Mouse (Mus musculus): ENCODE data around the gene AI467606. TPM values are rescaled to one million over a fixed set of nuclear protein-coding genes. Genes with fewer than 3 reads are reported as not detected.

The AI467606 gene
- 135 and 221 TPM in 2 replicates for polyA plus RNA-seq (2012; rRNA removed)

GRCm38 (mm10) chr7:127091114-127091896, at the start of gene AI467606:
Gene AI467606 (plus strand): TSS chr7:127091359.
- WGBS: 3% methylated on average over 16 of the region's 16 CpGs
- peak within 1 kb of the TSS; percentile 83 for H3K4me3 ChIP-seq (ENCODE audit: extremely low read depth, insufficient read depth, insufficient read length)
- H3K4me1 ChIP-seq (ENCODE audit: control insufficient read depth, insufficient read depth, insufficient read length): peaks cover 18% of the 10 kb centered on the region
- H3K36me3 ChIP-seq (ENCODE audit: control insufficient read depth, insufficient read depth, low read length): peaks cover 17% of the 10 kb centered on the region
- peak within 1 kb of the TSS; percentile 99 for H3K27ac ChIP-seq (ENCODE audit: insufficient read depth, low read length)
- peak; percentile 95 to 99 for DNase-seq (ENCODE audit: low read depth in 1 of 2, low spot score in 2 of 2)
- H3K27me3 ChIP-seq (ENCODE audit: control insufficient read depth, insufficient read depth, low read length): no peaks in the 10 kb centered on the region
- TF ChIP-seq POLR2A (IDR thresholded peaks at IDR 0.05; ENCODE audit: low read depth, low read length) (peak; percentile 94), CTCF (IDR thresholded peaks at IDR 0.05; ENCODE audit: extremely low read depth, insufficient read depth, insufficient read length, insufficient replicate concordance) (no peak)

GRCm38 (mm10) chr7:127041851-127042672, 49.1 kb upstream of the AI467606 start, which contains the start of gene Kif22:
Gene Kif22 (minus strand): TSS chr7:127042471.
- H3K4me1 ChIP-seq (ENCODE audit: control insufficient read depth, insufficient read depth, insufficient read length): peaks cover 8% of the 10 kb centered on the region; the same call in 1 of the 2 replicates
- peak within 1 kb of the TSS; percentile 89 for H3K4me3 ChIP-seq (ENCODE audit: extremely low read depth, insufficient read depth, insufficient read length)
- H3K36me3 ChIP-seq (ENCODE audit: control insufficient read depth, insufficient read depth, low read length): no peaks in the 10 kb centered on the region
- DNase-seq (ENCODE audit: low read depth in 1 of 2, low spot score in 2 of 2): peak; percentile 69 to 87
- peak within 1 kb of the TSS; percentile 13; the same call in 1 of the 2 replicates for H3K27ac ChIP-seq (ENCODE audit: insufficient read depth, low read length)
- no peak for TF ChIP-seq CTCF (IDR thresholded peaks at IDR 0.05; ENCODE audit: extremely low read depth, insufficient read depth, insufficient read length, insufficient replicate concordance)
- TF ChIP-seq POLR2A (IDR thresholded peaks at IDR 0.05; ENCODE audit: low read depth, low read length): no peak
- no peaks in the 10 kb centered on the region for H3K27me3 ChIP-seq (ENCODE audit: control insufficient read depth, insufficient read depth, low read length)
- WGBS: under 1% methylated on average over 53 of the region's 53 CpGs

- no peaks in the 10 kb centered on the region for H3K4me1 ChIP-seq (ENCODE audit: control insufficient read depth, insufficient read depth, insufficient read length)
- H3K27ac ChIP-seq (ENCODE audit: insufficient read depth, low read length): no peak overlapping the region
- DNase-seq (ENCODE audit: low read depth in 1 of 2, low spot score in 2 of 2): no peak
- WGBS: 81% methylated on average over 5 of the region's 5 CpGs
- TF ChIP-seq CTCF (IDR thresholded peaks at IDR 0.05; ENCODE audit: extremely low read depth, insufficient read depth, insufficient read length, insufficient replicate concordance): 0 out of 2 replicates have a peak, but pooled peaks have one; percentile 3
- no peak for TF ChIP-seq POLR2A (IDR thresholded peaks at IDR 0.05; ENCODE audit: low read depth, low read length)
- H3K27me3 ChIP-seq (ENCODE audit: control insufficient read depth, insufficient read depth, low read length): no peaks in the 10 kb centered on the region
- no peak overlapping the region for H3K4me3 ChIP-seq (ENCODE audit: extremely low read depth, insufficient read depth, insufficient read length)
- no peaks in the 10 kb centered on the region for H3K36me3 ChIP-seq (ENCODE audit: control insufficient read depth, insufficient read depth, low read length)
Measured at GRCm38 (mm10) chr7:127055026-127055585, 36.1 kb upstream of the AI467606 start.

- TF ChIP-seq CTCF (IDR thresholded peaks at IDR 0.05; ENCODE audit: extremely low read depth, insufficient read depth, insufficient read length, insufficient replicate concordance) (no peak), POLR2A (IDR thresholded peaks at IDR 0.05; ENCODE audit: low read depth, low read length) (no peak)
- Histone ChIP-seq H3K4me3 (ENCODE audit: extremely low read depth, insufficient read depth, insufficient read length) (no peak overlapping the region), H3K36me3 (ENCODE audit: control insufficient read depth, insufficient read depth, low read length) (no peaks in the 10 kb centered on the region), H3K4me1 (ENCODE audit: control insufficient read depth, insufficient read depth, insufficient read length) (no peaks in the 10 kb centered on the region), H3K27me3 (ENCODE audit: control insufficient read depth, insufficient read depth, low read length) (no peaks in the 10 kb centered on the region), H3K27ac (ENCODE audit: insufficient read depth, low read length) (no peak overlapping the region)
- no peak for DNase-seq (ENCODE audit: low read depth in 1 of 2, low spot score in 2 of 2)
- 78% methylated on average over 6 of the region's 6 CpGs for WGBS
Measured at GRCm38 (mm10) chr7:127065538-127065937, 25.6 kb upstream of the AI467606 start.

GRCm38 (mm10) chr7:127066317-127066716, 24.8 kb upstream of the AI467606 start:
- no peaks in the 10 kb centered on the region for H3K4me1 ChIP-seq (ENCODE audit: control insufficient read depth, insufficient read depth, insufficient read length)
- TF ChIP-seq CTCF (IDR thresholded peaks at IDR 0.05; ENCODE audit: extremely low read depth, insufficient read depth, insufficient read length, insufficient replicate concordance) (no peak), POLR2A (IDR thresholded peaks at IDR 0.05; ENCODE audit: low read depth, low read length) (no peak)

GRCm38 (mm10) chr7:127070871-127071413, 20.2 kb upstream of the AI467606 start:
- H3K4me3 ChIP-seq (ENCODE audit: extremely low read depth, insufficient read depth, insufficient read length): no peak overlapping the region
- H3K27me3 ChIP-seq (ENCODE audit: control insufficient read depth, insufficient read depth, low read length): no peaks in the 10 kb centered on the region
- no peak for TF ChIP-seq POLR2A (IDR thresholded peaks at IDR 0.05; ENCODE audit: low read depth, low read length)
- TF ChIP-seq CTCF (IDR thresholded peaks at IDR 0.05; ENCODE audit: extremely low read depth, insufficient read depth, insufficient read length, insufficient replicate concordance): no peak
- H3K4me1 ChIP-seq (ENCODE audit: control insufficient read depth, insufficient read depth, insufficient read length): no peaks in the 10 kb centered on the region
- WGBS: 70% methylated on average over 4 of the region's 4 CpGs
- H3K36me3 ChIP-seq (ENCODE audit: control insufficient read depth, insufficient read depth, low read length): no peaks in the 10 kb centered on the region
- no peak for DNase-seq (ENCODE audit: low read depth in 1 of 2, low spot score in 2 of 2)
- no peak overlapping the region for H3K27ac ChIP-seq (ENCODE audit: insufficient read depth, low read length)

More at GRCm38 (mm10) chr7:127066317-127066716, 24.8 kb upstream of the AI467606 start:
- no peak for DNase-seq (ENCODE audit: low read depth in 1 of 2, low spot score in 2 of 2)
- WGBS: 88% methylated on average over 4 of the region's 4 CpGs
- H3K27ac ChIP-seq (ENCODE audit: insufficient read depth, low read length): no peak overlapping the region
- no peak overlapping the region for H3K4me3 ChIP-seq (ENCODE audit: extremely low read depth, insufficient read depth, insufficient read length)
- no peaks in the 10 kb centered on the region for H3K27me3 ChIP-seq (ENCODE audit: control insufficient read depth, insufficient read depth, low read length)
- H3K36me3 ChIP-seq (ENCODE audit: control insufficient read depth, insufficient read depth, low read length): no peaks in the 10 kb centered on the region
